Mouse (Mus musculus): ENCODE results near the gene Gm17455.

Gene Gm17455

DNA sequence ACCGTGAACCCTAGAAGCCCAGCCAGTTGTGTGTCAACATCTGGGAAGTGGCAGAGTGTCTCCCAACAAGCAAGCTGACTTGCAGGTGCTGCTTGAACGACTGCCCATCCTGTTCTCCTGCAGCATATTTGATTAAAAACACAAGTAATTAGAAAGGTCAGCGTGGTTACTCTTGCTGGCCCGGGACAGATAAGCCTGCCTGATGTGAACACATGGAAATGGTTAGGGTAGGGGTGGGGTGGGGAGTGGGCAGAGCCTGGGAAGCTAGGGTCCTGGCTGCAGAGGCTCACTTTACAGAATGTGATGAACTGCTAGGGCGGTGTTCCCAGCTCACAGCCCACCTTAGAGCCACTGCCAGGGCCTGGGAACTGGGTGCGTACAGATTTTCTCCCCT lies 26.0 kb upstream of the Gm17455 start:
- no peak for DNase-seq (ENCODE audit: low spot score in 2 of 2)

DNA sequence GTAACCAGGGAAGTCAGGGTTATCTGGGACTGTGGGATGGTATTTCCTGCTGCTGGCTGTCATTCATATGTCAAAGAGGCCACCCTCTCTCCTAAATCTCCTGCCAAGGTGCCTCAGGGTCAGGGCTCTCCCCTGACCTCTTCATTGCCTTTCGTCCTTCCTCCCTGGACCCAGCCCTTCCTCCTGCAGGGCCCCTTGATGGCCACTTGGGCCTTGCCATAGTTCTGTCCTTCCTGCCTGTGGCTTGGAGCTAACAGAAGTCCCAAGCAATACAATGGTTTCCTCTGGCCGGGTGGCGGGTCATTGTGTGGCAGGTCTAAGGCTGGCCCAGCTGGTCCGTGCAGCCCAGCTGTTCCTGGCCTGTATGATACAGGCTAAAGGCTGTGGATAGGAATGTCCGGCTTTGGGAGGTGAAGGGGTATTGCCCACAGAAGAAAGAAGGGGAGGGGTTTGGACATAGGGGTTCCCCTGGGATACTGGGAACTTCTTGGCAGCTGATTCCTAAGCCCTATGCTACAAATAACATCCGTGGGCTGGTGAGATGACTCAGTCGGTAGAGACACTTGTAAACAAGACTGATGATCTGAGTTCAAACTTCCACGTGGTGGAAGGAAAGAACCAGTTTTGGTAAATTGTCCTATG lies 25.5 kb upstream of the Gm17455 start:
- DNase-seq (ENCODE audit: low spot score in 2 of 2), result no peak

DNA sequence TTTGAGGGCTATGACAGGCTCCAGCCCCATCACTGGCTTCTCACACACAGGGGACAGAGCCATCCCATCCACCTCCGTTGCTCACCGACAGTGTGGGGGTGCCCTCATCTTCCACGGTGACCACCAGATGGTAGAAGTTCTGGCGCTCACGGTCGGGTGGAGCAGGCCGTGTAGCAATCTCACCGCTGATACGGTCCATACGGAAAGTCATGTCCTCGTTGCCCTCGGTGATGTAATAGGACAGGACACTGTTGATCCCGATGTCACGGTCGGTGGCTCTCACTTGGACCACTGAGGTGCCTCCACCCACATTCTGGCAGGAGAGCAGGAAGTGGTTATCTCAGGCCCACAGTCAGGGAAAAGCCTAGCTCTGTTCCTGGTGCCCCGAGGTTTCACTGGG lies 22.8 kb upstream of the Gm17455 start:
- no peak for DNase-seq (ENCODE audit: low spot score in 2 of 2)

DNA sequence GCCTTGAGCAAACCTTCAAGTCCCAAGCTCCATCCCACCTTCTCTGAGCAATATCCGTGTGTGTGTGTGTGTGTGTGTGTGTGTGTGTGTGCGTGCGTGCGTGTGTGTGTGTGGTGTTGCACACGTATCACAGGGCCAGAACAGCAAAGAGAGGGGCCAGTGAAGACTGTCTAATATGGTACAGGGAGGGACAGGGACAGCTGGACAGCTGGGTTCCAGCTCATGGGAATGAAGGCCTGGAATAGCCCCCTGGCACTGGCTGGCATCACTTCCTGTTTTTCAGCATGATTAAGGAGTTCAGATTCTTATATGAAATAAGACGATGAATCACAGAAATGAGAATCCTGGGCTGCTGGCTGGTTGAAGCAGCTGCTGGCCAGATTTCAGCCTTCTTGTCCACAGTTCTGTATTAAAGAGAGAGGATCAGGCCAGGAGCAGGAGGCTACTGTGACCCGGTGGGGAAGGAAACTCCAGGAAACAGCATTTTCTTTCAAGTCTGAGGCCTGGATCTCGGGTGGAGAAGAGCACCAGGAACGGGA lies 20.0 kb upstream of the Gm17455 start:
- DNase-seq (ENCODE audit: low spot score in 2 of 2), result no peak

DNA sequence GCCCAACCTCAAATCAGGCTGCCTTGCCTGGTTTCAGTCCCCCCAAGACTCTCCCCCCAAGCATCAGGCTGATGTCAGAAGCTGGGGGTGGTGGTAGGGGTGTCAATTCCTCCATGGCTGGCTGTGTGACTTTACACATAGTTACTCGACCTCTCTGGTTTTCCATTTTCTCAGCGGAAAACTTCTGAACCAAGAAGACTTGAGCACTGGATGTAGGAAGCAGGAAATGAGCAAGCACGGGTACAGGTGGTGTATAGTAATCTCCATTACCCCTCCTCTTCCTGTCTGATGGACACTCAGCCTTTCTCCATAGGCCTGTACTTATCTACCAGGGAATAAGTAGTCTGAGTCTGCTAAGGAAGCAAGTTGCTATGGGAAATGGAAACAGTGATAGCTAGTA lies 19.3 kb upstream of the Gm17455 start:
- no peak for DNase-seq (ENCODE audit: low spot score in 2 of 2)

DNA sequence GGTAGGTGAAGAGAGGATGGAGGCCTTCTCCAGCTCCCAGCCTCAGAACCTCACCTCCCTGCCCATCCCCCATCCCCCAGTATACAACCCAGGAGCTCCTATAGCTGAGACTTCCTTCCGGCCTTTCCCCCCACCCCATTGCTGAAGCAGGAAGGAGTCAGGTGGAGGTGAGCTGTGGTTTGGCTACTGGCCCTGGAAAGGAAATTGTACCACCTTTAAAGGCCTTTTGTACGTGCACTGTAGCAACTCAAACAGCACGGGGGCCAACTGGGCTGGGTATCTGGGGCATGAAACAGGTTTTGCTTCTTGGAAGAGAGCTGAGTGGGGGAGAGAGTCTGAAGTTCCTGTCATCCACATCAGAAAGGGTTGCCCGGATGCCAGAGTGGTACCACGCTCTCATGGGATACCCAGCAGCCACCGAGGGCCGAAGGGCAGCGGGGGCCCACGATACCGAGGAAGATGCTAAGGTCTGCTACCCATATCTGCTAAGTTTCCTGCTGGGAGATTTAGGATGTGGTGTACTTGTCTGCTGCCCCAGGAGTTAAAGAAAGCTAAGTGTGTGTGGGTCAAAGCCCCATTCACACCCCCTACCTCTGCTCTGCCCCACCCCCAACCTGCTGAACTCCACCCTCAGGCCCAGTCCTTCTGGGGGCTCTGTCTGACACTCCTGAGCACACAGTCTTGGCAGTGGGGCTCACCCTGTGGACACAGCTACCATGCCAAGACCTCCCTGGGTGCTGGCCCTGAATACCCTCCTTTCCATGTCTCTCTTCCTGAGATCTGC lies 18.2 kb upstream of the Gm17455 start:
- no peak for DNase-seq (ENCODE audit: low spot score in 2 of 2)

DNA sequence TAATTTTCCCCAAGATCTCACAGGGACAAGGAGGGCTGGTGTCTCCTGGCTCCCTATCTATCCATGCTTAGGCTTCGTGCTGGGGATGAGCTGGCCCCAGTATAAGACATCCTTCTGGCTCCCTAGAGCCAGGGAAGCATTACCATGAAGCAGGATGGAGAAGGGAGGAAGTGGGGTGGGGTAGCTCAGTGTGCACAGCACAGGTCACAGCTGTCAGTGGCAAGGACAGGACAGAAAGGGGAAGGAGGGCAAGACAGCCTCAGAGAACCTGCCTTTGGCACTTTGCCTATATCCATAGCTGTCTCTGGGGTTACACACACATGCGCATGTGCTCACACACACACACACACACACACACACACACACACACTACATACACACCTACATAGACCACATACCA lies 11.2 kb upstream of the Gm17455 start:
- no peak for DNase-seq (ENCODE audit: low spot score in 2 of 2)

DNA sequence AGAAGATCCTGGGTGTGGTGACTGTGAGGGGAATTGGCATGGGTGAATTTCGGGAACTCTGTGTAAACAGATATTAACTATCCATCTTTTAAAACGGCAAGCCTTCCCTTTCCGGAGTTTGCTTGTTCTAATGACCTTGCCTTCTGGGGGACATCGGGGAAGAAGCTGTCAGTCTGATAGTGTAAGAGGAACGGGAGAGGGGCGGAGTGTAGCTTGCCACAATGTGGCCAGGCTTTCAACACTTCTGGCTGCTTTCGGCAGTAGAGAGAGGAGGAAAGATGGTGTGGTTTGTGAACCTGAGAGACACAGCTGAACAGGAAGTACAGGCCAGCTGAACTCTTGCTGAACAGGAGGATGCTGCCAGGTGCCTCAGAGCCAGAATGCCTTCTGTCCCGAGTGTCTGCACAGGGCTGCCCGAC lies 10.1 kb upstream of the Gm17455 start:
- DNase-seq (ENCODE audit: low spot score in 2 of 2), result no peak

DNA sequence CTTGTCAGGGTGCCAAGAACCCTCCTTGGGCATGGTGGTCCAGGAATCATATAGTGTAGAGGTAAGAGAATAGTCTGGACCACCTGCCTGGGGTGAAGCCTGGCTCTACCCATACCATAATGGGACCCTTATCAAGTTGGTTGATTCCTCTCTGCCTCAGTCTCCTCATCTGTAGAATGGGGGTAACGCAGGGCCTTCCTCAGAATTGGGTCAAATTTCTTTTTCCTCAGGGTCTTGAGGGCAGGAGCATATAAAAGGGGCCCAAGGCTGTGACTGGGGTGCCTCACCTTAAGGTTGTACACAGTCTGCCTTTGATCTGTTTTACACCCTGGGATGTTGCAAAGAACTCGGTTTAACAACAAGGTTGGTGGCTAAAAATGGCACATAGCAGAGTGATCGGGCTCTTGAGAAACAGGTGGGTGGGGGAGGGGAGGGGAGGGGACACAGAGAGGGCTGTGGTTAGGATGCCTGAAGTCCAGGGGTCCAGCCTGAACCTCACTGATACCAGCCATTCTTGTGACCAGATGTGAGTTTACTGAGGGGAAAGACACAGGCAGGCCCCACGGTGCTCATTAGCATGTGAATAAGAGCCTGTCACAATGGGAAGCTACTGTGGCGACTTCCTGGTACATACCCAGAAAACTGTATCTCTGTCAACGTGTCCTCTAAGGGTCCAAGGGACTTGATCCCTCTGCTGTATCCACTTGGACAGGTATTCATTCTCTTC lies 9.2 kb upstream of the Gm17455 start:
- no peak for DNase-seq (ENCODE audit: low spot score in 2 of 2)

DNA sequence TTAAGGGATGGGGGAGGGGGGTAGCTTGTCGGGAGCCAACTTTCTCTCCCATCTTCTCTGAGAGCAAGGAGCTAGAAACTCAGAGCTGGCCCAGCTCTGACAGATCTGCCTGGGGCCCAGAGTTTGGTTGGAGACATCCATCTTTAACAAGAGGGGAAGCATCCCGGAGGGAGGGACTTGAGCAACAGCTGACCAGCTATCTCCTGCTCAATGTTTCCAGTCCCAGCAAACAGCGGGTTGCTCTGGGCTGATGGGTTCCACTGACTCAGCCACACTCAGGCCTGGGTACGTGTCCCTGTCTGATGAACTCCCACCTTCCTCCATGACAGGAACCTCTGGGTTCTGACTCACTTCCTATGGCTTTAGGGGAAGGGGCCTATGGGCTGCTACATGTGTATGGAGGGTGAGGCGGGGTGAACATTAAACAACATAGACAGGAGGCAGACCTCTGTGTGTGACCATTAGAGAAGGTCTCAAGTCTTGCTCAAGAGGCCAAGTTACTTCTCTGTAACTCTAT lies 8.6 kb upstream of the Gm17455 start:
- no peak for DNase-seq (ENCODE audit: low spot score in 2 of 2)

DNA sequence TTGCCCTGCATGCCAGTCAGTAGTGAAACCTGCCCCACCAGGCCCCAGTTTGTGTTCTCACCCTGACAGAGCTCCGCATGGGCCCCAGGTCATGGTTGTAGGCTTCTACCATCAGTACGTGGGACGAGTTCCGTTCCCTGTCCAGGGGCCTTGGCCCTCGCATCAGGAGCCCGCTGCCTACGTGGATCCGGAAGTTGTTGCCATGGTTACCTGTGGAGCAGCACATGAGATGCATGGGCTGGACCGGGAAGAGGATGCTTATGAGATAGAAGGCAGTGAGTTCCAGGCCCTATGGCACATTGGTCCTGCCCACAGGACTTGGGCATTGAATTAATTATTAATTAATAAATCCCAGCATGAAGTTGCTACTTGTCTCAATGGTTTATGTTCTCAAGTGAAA lies 7.9 kb upstream of the Gm17455 start:
- DNase-seq (ENCODE audit: low spot score in 2 of 2), result no peak

DNA sequence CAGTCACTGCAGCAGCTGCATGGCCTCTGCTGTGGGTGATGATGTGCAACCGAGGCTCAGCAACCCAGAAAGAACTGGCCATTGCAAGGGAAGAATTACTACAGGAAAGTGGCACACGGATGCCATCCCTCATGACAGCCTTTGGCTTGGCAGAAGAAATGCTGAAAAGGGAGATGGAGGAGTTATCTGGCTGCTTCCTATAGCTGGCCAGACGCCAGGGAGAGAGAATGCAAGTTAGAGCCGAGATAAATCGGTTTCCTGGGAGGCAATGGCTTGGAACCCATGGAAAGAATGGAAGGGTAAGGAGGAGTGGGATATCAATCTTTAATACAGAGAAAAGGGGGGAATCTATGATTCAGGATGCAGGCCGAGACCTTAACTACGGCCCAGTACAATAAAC lies 4.6 kb upstream of the Gm17455 start:
- peak in 1 of 2 experiments; percentile 62 for DNase-seq (ENCODE audit: low spot score in 2 of 2)

DNA sequence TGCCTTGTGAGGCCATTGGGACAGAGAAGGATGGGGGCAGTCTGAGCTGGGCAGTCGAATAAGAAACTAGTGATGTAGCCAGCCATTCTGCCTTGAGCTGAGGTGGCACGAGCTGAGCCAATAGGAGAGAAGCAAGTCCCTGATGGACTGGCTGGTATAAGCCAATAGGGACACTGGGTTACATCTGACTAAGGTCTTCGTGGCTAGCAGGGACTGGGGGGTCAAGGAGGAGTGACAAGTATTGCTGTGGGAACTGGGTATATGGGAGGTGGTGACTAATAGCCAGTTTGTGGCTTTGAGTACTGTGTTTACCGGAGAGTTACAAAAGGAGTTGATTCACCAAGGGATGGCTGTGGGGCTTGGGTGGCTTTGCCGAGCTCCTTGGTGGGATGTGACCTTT lies 3.9 kb upstream of the Gm17455 start:
- no peak for DNase-seq (ENCODE audit: low spot score in 2 of 2)

DNA sequence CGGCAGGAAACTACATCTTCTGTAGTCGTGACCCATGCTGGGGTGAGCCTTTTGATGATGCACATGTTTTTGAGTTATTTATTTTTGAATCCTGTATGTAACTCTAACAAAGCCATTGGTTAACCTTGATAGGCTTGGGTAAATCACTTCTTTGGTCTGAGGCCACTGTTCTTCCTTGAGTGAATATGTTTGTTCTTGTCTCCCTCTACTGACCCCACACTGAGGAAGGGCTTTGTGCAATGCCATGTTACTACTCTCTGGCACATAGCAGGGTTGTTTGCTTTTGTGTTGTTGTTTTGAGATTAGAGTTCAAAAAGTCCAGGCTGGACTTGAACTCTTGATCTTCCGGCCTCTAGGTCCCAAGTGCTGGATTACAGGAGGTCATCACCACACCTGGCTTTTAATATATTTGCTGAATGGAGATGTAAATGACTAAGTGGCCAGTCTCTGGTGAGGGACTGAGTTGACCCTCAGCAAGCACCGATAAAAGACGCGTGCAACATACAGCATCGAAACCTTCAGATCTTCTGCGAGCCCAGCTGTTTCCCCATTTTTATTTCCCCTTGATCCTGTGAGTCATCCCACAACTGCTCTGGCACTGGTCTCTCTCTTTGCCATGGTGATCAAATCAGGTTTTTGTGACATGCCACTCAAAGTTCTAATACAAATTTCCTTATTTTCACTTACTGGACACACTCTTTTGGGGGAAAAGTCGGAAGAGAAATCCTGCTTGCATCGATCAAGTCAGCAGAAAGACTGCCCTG lies 1.3 kb upstream of the Gm17455 start:
- no peak for DNase-seq (ENCODE audit: low spot score in 2 of 2)

DNA sequence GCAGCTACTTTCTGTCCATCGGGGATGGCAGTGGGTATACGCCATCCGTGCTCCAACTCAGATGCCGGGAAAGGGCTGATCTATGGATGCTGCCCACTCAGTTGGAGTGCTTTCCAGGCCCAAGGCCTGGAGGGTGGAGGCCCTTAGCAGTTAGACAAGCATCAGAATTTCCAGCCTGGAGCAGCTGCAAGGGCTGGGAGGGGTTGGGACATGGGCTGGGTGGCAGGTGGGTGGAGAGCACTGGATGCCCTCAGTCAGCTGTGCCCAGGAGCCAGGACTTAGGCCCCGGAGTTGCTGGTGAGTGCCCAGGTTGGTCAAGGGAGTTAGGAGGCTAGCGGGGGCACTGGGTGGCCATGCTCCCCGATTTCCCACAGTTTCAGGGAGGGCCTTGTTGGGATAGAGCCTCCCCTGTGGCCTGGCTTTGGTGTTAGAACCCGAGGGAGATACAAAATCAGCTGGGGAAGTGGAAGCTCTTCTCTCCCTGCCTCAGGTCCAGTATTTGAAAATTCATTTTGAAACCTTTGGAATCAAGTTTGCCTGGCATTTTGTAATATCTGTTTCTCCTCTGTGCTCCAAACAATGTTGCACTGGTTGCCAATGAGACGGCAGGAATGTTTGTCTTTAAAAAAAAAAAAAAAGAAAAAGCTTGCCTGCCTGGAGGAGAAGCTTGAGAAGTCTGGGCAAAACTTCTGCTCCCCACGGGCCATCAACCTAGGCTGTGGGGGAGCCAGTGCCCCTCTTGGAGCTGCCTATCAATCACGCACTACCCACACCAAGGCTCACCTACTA lies 1.2 kb downstream of the Gm17455 start:
- no peak for DNase-seq (ENCODE audit: low spot score in 2 of 2)

DNA sequence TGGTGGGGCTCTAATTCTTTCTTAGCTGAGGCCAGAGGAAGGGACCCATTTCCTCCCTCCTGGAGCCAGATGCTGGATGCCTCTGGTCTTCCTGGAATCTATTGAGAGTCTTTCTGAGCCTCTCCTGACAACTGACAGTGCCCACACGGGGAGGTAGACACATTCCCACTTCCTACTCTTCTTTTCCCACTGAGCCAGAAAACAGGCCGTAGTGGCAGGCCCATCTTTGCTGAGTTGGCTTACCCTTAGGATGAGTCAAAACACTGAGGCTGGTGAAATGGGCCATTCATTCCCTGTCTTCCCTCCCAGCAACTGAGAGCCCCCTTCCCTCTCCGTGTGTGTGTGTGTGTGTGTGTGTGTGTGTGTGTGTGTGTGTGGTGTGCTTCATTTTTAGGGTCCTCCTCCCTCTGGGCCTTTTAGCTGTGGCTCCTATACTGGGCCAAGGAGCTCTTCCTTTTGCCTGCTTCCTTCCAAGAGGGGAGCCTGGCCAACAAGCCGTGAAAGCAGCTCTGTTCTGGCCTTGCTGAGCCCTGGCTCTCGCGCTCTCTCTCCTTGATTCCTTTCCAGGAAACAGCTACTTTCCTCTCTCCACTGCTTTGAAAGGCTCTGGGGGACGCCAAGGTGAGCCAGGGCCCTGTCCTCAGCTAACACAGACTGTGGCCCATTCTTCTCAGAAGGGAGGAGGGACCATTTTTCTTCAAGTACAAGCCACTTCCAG lies 6.1 kb downstream of the Gm17455 start:
- peak; percentile 34 to 37 for DNase-seq (ENCODE audit: low spot score in 2 of 2)

DNA sequence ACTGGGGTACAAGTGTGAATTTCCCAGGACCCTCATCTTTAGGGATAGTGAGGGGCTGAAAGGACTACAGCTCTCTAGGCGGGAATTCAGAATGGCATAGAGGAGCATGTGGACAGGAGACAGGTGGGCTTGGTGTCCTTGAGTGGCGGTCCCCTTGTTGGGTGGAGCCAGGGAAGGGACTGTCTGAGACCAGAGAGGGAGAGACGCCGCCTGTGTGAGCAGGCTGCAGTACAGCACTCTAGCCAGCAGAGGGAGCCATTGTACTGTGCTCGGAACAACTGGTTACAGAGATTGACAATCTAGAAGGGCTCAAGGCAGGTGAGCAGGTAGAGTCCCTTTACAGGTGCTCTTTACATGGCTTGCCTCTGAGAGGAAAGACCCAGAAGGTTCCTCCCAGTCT lies 8.3 kb downstream of the Gm17455 start:
- peak; percentile 67 to 69 for DNase-seq (ENCODE audit: low spot score in 2 of 2)

DNA sequence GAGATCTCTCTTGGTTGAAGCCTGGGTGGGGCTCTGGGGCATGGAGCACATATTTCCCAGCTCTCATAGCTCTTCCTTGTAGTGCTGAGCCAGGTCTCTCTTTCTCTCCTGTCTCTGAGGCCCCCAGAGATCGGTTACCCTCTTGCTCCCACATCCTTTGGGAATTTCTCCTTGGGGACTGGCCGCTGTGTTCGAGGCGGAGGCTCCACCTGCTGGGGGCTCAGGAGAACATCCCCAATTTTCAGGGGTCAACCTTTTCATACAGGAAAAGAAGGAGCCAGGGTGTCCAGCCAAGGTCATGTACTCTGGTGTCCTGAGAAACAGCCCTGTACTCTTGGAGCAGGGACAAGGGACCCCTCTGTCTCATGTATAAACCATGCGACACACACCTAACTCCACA lies 12.3 kb downstream of the Gm17455 start:
- no peak for DNase-seq (ENCODE audit: low spot score in 2 of 2)

DNA sequence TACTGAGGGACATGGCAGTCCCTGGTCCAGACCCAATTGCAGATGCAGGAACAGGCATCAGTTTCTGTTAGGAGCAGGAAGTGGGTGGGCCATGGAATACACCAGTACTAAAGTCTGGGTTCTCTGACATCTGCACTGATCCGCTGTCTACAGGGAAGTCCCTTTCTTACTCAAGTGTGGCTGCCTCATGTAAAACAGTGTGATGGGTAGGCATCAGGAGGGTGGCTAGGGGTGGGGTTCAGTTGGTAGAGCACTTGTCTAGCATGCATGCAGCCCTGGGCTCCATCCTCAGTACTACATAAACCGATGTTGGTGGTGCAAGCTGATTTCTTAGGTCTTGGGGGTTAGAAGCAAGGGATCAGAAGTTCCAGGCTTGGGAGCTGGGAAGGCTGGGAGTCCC lies 14.2 kb downstream of the Gm17455 start:
- no peak for DNase-seq (ENCODE audit: low spot score in 2 of 2)

DNA sequence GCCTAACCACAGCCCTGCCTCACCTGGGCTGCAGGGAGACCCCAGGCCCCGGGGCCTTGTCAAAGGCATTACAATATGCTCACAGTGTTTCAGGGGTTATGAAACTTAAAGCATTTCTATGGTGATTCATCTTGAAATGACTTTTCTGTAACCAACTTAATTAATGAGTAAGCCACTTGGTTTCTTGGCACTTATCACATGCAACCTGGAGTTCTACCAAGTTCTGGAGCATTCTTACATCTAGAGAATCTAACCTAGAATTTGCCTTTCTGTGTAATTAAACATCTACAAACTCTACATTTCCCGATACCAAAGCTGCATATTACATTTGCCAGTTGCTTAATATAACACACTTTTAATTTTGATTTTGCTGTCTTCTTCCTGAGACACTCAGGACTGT lies 17.5 kb downstream of the Gm17455 start:
- DNase-seq (ENCODE audit: low spot score in 2 of 2), result no peak
